Mouse (Mus musculus): ENCODE data around the gene Slc30a6.

Gene Slc30a6

GRCm38 (mm10) chr17:74395383-74396065, at the start of gene Slc30a6:
Slc30a6 (plus strand) TSS chr17:74395608.
- DNase-seq (ENCODE audit: low spot score in 2 of 2): peak; percentile 91 to 97

GRCm38 (mm10) chr17:74363592-74363991, 31.8 kb upstream of the Slc30a6 start:
- no peak for DNase-seq (ENCODE audit: low spot score in 2 of 2)

- no peak for DNase-seq (ENCODE audit: low spot score in 2 of 2)
Measured at GRCm38 (mm10) chr17:74376916-74377315, 18.5 kb upstream of the Slc30a6 start.

- DNase-seq (ENCODE audit: low spot score in 2 of 2): no peak
Measured at GRCm38 (mm10) chr17:74386657-74387056, 8.8 kb upstream of the Slc30a6 start.

- DNase-seq (ENCODE audit: low spot score in 2 of 2): no peak
Measured at GRCm38 (mm10) chr17:74389847-74390246, 5.6 kb upstream of the Slc30a6 start.

GRCm38 (mm10) chr17:74394381-74394780, 1.0 kb upstream of the Slc30a6 start:
- DNase-seq (ENCODE audit: low spot score in 2 of 2): no peak

GRCm38 (mm10) chr17:74394855-74395254, 553 bp upstream of the Slc30a6 start:
- DNase-seq (ENCODE audit: low spot score in 2 of 2): peak in 1 of 2 experiments; percentile 8

- DNase-seq (ENCODE audit: low spot score in 2 of 2): no peak
Measured at GRCm38 (mm10) chr17:74396766-74397165, 1.4 kb downstream of the Slc30a6 start.

GRCm38 (mm10) chr17:74397173-74397572, 1.8 kb downstream of the Slc30a6 start:
- DNase-seq (ENCODE audit: low spot score in 2 of 2): no peak

GRCm38 (mm10) chr17:74402486-74403222, 7.2 kb downstream of the Slc30a6 start:
- DNase-seq (ENCODE audit: low spot score in 2 of 2): no peak

GRCm38 (mm10) chr17:74406487-74406886, 11.1 kb downstream of the Slc30a6 start:
- DNase-seq (ENCODE audit: low spot score in 2 of 2): no peak

GRCm38 (mm10) chr17:74409722-74410121, 14.3 kb downstream of the Slc30a6 start:
- no peak for DNase-seq (ENCODE audit: low spot score in 2 of 2)

GRCm38 (mm10) chr17:74413324-74413723, 17.9 kb downstream of the Slc30a6 start:
- no peak for DNase-seq (ENCODE audit: low spot score in 2 of 2)

GRCm38 (mm10) chr17:74414671-74415070, 19.3 kb downstream of the Slc30a6 start:
- no peak for DNase-seq (ENCODE audit: low spot score in 2 of 2)

GRCm38 (mm10) chr17:74416841-74417360, 21.5 kb downstream of the Slc30a6 start:
- peak in 1 of 2 experiments; percentile 34 for DNase-seq (ENCODE audit: low spot score in 2 of 2)

- no peak for DNase-seq (ENCODE audit: low spot score in 2 of 2)
Measured at GRCm38 (mm10) chr17:74418171-74418570, 22.8 kb downstream of the Slc30a6 start.

GRCm38 (mm10) chr17:74420656-74421055, 25.2 kb downstream of the Slc30a6 start:
- DNase-seq (ENCODE audit: low spot score in 2 of 2): no peak

- no peak for DNase-seq (ENCODE audit: low spot score in 2 of 2)
Measured at GRCm38 (mm10) chr17:74424401-74425005, 29.1 kb downstream of the Slc30a6 start.

- no peak for DNase-seq (ENCODE audit: low spot score in 2 of 2)
Measured at GRCm38 (mm10) chr17:74430074-74430473, 34.7 kb downstream of the Slc30a6 start.

- DNase-seq (ENCODE audit: low spot score in 2 of 2): no peak
Measured at GRCm38 (mm10) chr17:74431481-74431880, 36.1 kb downstream of the Slc30a6 start.

GRCm38 (mm10) chr17:74432631-74433030, 37.2 kb downstream of the Slc30a6 start:
- no peak for DNase-seq (ENCODE audit: low spot score in 2 of 2)

- no peak for DNase-seq (ENCODE audit: low spot score in 2 of 2)
Measured at GRCm38 (mm10) chr17:74437762-74438161, 42.4 kb downstream of the Slc30a6 start.

Measured in left cerebral cortex, adult 9 months (tissue).